Mouse (Mus musculus): ENCODE measurements at regions not wholly inside any gene's neighbourhood (a gene's known extent, or its start where the extent isn't known, plus 50 kb on each side); places are given as distances from the start of the nearest gene placed in this dataset.

DNA sequence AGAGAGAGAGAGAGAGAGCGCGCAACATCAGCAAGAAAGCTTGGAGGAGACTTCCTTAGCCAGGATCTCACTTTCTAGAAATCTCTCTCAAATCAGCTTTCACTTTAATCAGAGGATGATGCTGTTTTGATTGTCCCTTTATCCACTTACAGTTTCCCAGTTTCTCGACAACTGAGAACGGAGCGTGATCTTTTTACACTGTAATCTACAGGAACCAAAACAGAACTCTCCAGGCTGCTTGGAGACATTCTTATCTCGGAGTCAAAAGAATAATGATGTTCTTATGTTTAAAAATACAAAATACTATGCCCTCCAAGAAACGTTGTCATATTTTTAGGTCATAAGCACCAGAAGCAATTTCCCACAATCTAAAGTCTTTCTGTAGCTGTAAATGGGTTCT is 341.7 kb downstream of the Ets1 start:
- TF ChIP-seq CTCF (IDR thresholded peaks at IDR 0.05; ENCODE audit: low read depth) (no peak), EP300 (optimal IDR thresholded peaks at IDR 0.05) (no peak)

All from stomach, postnatal 0 days (tissue).